18 mouse cellular contexts compared by ENCODE assay signal in genomic region chr3:135839535-135839934, GRCm38 (mm10). TPM values are rescaled to one million over a fixed set of nuclear protein-coding genes. Genes with fewer than 3 reads are reported as not detected.
"Had no signal": no experiment of that assay in that cellular context is flagged by ENCODE, and none has a peak within 500 bp of the region (broad histone marks: within the 10 kb centered on the region; RNA-seq: fewer than 3 reads in every experiment).

No protein-coding gene starts in this region.

- H3K9ac ChIP-seq: liver, postnatal 0 days; lung, embryonic 15.5 days; midbrain, embryonic 13.5 days; midbrain, embryonic 15.5 days; neural tube, embryonic 12.5 days; stomach, embryonic 15.5 days had no signal

- H3K27ac ChIP-seq: lung, embryonic 15.5 days; macrophage; midbrain, embryonic 13.5 days; midbrain, embryonic 15.5 days; neural tube, embryonic 12.5 days; stomach, embryonic 15.5 days; stomach, postnatal 0 days had no signal

- H3K4me2 ChIP-seq: lung, embryonic 15.5 days; midbrain, embryonic 11.5 days; midbrain, embryonic 13.5 days; midbrain, embryonic 15.5 days; neural tube, embryonic 12.5 days; stomach, embryonic 15.5 days had no signal

- H3K4me1 ChIP-seq: lung, embryonic 15.5 days; midbrain, embryonic 13.5 days; midbrain, embryonic 15.5 days; neural tube, embryonic 12.5 days; stomach, embryonic 15.5 days had no signal

- H3K9me3 ChIP-seq: lung, embryonic 15.5 days; midbrain, embryonic 13.5 days; midbrain, embryonic 15.5 days; neural tube, embryonic 12.5 days; stomach, embryonic 15.5 days had no signal

- H3K4me3 ChIP-seq: lung, embryonic 15.5 days; midbrain, embryonic 13.5 days; midbrain, embryonic 15.5 days; neural tube, embryonic 12.5 days; stomach, embryonic 15.5 days had no signal

- ATAC-seq: liver, postnatal 0 days; lung, postnatal 0 days; midbrain, embryonic 13.5 days; midbrain, embryonic 15.5 days had no signal

- H3K36me3 ChIP-seq: lung, embryonic 15.5 days; midbrain, embryonic 13.5 days; midbrain, embryonic 15.5 days; neural tube, embryonic 12.5 days; stomach, embryonic 15.5 days had no signal

- H3K27me3 ChIP-seq: lung, embryonic 15.5 days; midbrain, embryonic 13.5 days; midbrain, embryonic 15.5 days; neural tube, embryonic 12.5 days; stomach, embryonic 15.5 days had no signal

- DNase-seq: liver, postnatal 0 days; lung, adult 2 months; lung, postnatal 14 days; lung, postnatal 36 days; right cerebral cortex, postnatal 14 days; thymus, adult 2 months; thymus, postnatal 25 days; thymus, postnatal 4 days had no signal

RNA-seq across cellular contexts. Expression of gene Slc39a8, which starts 14.5 kb away (rescaled TPM):
- total RNA-seq: monocyte, adult 5-6 weeks had no signal
